Mouse (Mus musculus): ENCODE results near the gene Wiz. TPM values are rescaled to one million over a fixed set of nuclear protein-coding genes. Genes with fewer than 3 reads are reported as not detected.

The Wiz gene
- polyA plus RNA-seq (2017; shearing (Covaris generic)), result 10 to 100 TPM; 33.0 to 38.3 TPM

GRCm38 (mm10) chr17:32389101-32389659 lies at the start of gene Wiz:
TSS of gene Wiz (minus strand) at chr17:32389439.

DNA sequence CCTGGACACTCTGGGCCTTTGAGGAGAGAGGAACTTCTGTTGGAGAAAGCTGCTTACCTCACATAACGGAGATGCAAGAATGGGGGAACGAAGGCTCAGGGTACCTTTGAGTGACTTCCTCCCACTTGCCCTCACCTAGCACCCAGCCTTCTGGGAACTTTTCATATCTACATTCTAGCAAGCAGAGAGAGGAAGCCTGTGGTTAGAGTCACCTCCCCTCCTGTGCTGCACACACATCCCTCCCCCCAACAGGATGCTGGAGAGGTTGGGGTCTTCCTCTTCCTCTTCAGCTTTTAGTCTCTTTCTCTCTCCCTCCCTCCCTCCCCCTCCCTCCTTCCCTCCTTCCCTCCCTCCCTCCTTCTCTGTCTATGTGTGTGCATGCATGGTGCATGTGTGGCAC lies 34.8 kb upstream of the Wiz start, which contains the start of gene Pglyrp2:
Gene Pglyrp2 (minus strand): TSS at position 134 of the 400 bp plus-strand sequence.

DNA sequence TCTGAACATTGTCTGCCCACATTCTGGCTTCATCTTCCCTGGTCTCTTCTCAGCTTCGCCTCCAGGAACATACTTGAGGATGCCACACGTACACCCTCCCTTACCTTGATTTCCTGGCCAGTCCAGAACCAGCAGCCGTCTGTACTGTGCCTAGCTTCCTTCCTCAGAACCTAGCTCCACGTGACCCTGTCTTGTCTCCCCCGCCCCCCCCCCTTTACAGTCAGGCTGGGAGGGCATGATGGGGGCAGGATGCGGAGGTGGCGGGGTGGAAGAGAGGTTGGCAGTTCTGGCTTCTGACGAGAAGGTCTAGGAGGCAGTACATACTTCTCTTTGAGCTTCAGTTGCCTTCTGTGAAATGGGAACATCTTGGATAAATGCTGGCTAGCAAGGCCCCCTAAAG lies 14.2 kb upstream of the Wiz start, which contains the start of gene Rasal3:
Gene Rasal3 (minus strand): TSS at position 167 of the 400 bp plus-strand sequence.

DNA sequence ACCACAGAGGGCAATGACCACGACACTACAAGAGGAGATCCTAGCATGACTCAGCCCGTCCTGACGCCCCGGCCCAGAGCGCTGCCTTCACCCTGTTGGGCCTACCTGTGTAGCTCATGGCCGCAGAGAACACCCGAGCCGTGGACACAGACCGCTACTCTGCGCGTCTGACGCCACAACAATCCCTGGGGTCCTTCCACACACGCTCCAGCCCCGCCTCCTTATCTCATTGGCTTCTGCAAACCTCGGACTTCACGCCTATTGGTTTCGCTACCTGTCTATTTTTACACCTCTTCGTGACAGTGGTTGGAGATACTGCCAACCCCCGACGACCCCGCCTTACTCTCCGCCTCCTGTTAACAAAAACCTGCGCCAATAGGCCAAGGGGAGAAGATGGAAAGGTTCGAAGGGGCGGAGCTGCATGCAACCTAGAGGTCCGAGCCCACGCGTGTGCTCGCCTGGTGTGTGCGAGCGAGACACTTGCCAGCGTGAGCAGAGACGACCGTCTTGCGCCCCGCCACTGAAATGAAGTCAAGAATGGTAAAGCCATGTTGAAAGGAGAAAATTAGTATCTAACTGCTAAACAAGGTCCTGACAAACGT lies 38.8 kb downstream of the Wiz start, which contains the start of gene Akap8l:
Gene Akap8l (minus strand): TSS at position 226 of the 602 bp plus-strand sequence.

GRCm38 (mm10) chr17:32320597-32321389 lies 68.4 kb downstream of the Wiz start, which contains the start of gene Akap8:
TSS of gene Akap8 (minus strand) at chr17:32321238.

Other genes with a start within 250 kb of the Wiz start
- gene Notch3, start 222.6 kb downstream of the Wiz start, polyA plus RNA-seq (2017; shearing (Covaris generic)), result under 1 TPM in 1 of 2 experiments, not detected in 1; 0.18 TPM
- under 1 TPM in 1 of 2 experiments, not detected in 1; 0.37 TPM for gene Ephx3, start 199.9 kb downstream of the Wiz start, polyA plus RNA-seq (2017; shearing (Covaris generic))
- gene Brd4, start 104.7 kb downstream of the Wiz start, polyA plus RNA-seq (2017; shearing (Covaris generic)), result 100 to 1,000 TPM; 177 to 198 TPM
- 100 to 1,000 TPM; 150 to 177 TPM for gene Akap8, start 68.2 kb downstream of the Wiz start, polyA plus RNA-seq (2017; shearing (Covaris generic))
- 100 to 1,000 TPM; 138 to 165 TPM for gene Akap8l, start 38.8 kb downstream of the Wiz start, polyA plus RNA-seq (2017; shearing (Covaris generic))
- gene Rasal3, start 14.1 kb upstream of the Wiz start, polyA plus RNA-seq (2017; shearing (Covaris generic)), result 100 to 1,000 TPM; 517 to 591 TPM
- gene Pglyrp2, start 34.7 kb upstream of the Wiz start, polyA plus RNA-seq (2017; shearing (Covaris generic)), result 100 to 1,000 TPM in 1 of 2 experiments, 10 to 100 TPM in 1; 74.2 to 123 TPM
- gene Cyp4f39, start 63.3 kb upstream of the Wiz start, polyA plus RNA-seq (2017; shearing (Covaris generic)), result 1 to 10 TPM; 1.3 to 2.5 TPM
- 1 to 10 TPM; 1.6 to 3.7 TPM for gene Cyp4f17, start 116.6 kb upstream of the Wiz start, polyA plus RNA-seq (2017; shearing (Covaris generic))
- 1 to 10 TPM; 2.3 to 3.5 TPM for gene Cyp4f16, start 147.1 kb upstream of the Wiz start, polyA plus RNA-seq (2017; shearing (Covaris generic))
- gene Cyp4f37, start 231.9 kb upstream of the Wiz start, polyA plus RNA-seq (2017; shearing (Covaris generic)), result under 1 TPM in 1 of 2 experiments, not detected in 1; 0.32 TPM

Measured in activated CD4-positive, CD25-positive, alpha-beta regulatory T cell (primary cell).